Mouse (Mus musculus): ENCODE results near the gene Als2. TPM values are rescaled to one million over a fixed set of nuclear protein-coding genes. Genes with fewer than 3 reads are reported as not detected.

The Als2 gene
- polyA plus RNA-seq, 1 experiment: 5.8 TPM

GRCm38 (mm10) chr1:59212076-59212779 lies 24.8 kb downstream of the Als2 start:
- no peak for DNase-seq (ENCODE audit: low spot score)

GRCm38 (mm10) chr1:59211651-59212050 lies 25.4 kb downstream of the Als2 start:
- no peak for DNase-seq (ENCODE audit: low spot score)

DNA sequence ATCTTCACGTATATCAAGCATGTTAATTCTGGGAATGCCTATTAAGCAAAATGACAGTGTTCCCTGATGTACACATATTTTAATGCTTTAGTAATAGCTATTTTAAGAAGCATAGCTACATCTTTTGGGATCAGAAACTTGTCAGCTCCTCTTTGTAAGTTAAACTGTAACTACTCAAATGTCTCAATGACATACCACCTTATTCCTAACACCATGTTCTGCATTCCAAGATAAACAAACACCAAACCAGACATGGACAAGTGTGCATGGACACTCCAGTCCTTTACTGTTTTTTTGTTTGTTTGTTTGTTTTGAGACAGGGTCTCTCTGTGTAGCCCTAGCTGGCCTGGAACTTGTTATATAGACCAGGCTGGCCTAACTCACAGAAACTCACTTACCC lies 28.7 kb downstream of the Als2 start:
- no peak for DNase-seq (ENCODE audit: low spot score)

DNA sequence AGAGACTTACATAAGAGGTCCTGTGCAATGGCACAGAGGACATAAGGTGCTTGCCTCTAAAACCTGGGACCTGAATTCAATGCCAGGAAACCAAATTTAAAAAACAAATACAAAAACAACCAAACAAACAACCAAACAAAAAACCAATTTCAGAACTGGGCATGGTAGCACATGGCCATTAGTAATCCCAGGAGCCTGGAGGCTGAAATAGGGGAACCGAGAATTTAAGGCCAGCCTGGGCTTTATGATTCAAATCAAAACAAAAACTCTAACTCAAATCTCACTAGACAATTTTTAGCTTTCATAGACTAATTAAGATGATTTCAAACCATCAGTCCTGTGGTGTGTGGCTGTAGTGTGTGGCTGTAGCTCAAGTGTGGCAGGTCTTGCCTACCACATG lies 32.5 kb downstream of the Als2 start:
- DNase-seq (ENCODE audit: low spot score): no peak

DNA sequence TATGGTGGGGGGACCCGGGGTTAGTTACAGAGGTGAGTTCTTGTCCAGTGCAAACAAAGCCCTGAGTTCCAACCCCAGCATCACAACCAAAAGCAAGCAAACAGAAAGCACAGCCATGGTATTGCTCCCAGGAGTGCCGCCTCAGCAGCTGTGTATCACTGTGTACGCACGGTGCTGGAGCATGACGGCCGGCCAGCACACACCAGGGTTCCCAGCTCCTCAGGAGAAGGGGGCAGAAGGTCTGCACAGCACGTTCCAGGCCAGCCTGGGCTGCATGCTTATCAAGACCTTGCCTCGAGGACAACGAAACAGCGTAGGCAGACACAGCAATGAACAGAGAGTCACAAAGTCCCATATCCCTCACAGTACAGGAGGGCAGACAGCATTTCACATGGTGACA lies 34.7 kb downstream of the Als2 start:
- no peak for DNase-seq (ENCODE audit: low spot score)

DNA sequence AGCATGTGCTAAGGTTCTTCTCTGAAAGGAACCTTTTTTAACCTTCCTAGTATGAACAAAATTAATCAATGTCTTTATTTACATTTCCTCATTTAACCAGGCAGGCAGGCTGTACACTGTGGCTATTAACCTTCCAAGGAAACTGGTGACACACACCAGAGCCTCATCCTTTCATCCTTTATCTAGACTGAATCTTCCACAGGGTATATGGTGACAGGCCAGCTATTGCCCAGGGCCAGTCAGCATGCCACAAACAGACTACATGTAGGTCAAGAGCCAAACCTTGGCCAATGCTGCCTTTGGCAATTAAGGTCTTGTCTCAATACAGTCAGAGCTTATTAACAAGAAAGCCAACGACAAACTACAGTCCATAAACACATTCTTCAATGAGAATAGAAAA lies 35.5 kb downstream of the Als2 start:
- DNase-seq (ENCODE audit: low spot score): no peak

DNA sequence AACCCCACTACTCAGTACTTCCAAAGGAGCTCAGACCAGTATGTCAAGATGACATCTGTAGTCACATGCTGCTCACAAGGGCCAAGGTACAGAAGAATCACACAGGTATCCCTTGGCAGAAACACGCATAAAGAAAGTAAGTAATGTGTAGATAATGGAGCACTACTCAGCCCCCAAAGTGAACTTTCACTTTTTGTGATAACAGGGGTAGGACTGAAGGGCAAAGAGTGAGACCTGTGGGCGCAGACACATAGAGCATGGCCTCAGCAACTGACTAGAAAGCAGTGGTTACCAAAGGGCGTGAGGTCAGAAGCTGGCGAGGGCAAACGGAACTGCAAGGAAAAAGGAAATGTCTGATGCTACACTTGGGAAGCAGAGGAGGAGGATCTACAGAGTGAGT lies 36.1 kb downstream of the Als2 start:
- no peak for DNase-seq (ENCODE audit: low spot score)

DNA sequence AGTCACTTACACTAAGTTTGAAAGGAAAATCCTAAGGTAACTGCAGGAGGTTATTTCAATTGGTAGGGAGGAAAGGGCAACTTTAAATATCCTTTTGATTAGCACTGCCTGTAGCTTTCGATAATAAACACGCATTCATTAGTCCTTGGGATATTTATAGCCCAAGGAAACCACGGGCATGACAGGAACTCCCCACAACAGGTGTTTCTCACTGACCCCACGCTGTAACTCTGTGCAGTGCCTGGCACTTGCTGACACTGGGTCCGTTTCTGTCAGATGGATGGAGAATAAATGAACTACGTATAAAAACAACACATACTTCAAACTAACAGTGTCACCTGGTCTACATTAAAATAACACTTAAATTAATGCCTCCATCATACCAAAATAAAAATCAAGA lies 42.1 kb downstream of the Als2 start:
- no peak for DNase-seq (ENCODE audit: low spot score)

DNA sequence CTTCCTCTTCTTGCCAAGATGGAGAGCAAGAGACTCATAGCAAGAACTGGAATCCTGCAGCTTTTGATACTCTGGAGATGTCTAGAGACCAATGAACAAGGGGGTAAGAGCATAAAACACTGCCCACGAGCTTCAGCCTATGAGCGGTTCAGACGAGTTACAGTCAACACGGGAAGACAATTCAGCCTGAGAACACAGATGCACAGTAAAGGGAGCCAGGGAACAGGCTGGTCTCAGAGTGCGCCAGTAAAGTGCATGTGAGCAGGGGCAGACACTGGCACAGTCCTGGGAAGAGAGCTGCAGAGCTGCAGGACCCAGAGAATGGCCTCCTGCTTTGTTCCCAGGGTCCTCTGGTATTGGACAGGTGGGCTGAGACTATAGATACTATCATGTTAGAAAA lies 49.2 kb downstream of the Als2 start:
- DNase-seq (ENCODE audit: low spot score): no peak

DNA sequence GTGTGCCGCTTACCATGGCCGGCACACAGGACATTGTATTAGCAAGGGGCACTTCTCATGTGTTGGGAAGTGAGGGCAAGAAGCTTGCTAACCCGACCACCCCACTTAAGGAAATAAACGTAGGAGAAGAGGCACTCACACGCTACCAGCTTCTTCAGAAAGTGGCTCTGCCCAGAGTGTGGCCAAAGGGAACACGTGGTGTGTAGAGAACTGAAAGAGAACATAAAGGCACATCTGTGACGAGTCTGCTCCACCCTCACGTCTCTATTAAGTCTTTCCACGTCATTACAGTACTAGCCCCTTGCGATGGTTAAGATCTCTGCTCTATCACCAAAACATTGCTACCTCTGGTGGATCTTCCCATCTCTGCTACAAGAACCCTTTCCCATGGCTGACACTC lies 50.7 kb downstream of the Als2 start:
- DNase-seq (ENCODE audit: low spot score): no peak

- DNase-seq (ENCODE audit: low spot score): no peak
Measured at GRCm38 (mm10) chr1:59185410-59185809, 51.6 kb downstream of the Als2 start.

DNA sequence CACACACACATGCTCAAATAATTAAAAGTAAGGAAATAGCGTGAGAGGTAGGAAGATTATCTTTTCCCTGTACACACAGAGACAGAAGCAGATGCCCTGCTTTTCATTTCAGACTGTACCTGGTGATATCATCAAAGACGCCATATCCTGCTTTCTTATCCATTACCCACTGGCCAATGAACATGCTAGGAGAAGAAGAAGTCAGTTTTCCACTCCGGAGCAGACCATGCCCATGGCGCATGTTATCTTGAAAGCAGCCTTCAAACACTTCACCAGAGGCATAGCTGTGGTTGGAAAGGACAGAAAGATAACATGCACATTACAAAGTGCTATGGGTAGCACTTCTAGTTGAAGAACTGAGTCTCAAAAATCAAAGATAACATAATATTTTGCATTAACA lies 54.0 kb downstream of the Als2 start:
- DNase-seq (ENCODE audit: low spot score): no peak

DNA sequence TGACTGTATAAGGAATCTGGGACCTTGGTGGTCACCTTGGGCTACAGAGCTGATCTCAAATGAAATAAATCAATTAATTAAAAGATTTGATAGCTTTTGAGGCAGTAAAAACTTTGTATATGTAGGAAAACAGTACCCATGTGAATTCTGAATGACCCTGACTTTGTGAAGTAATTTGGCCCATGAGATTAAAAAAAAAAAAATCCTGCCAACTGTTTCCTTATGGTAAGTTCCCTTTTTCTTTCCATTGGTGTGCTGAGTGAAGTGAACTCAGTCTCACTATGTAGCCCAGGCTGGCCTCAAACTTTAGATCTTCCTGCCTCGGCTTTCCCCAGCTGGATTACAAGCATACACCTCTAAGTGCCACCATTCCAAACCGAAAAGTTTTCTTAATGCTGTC lies 54.7 kb downstream of the Als2 start:
- DNase-seq (ENCODE audit: low spot score): no peak

DNA sequence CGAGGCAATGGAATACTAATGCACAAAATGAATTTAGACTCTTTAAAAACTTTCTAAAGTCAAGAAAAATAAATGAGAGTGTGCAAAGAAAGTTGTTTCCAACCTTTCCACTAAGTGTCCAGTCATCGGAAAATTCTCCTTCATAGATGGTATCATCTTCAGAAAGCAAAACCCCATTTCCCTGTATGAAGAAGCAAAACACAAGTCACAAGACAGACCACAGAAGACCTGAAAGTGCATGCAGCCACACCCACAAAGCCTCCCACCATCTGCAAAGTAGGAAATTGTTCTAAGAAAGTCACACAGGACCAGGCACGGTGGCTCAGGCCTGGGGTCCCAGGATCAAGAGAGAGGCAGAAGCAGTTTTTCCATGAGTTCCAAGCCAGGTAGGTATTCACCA lies 57.0 kb downstream of the Als2 start:
- no peak for DNase-seq (ENCODE audit: low spot score)

GRCm38 (mm10) chr1:59178401-59178800 lies 58.6 kb downstream of the Als2 start:
- no peak for DNase-seq (ENCODE audit: low spot score)

DNA sequence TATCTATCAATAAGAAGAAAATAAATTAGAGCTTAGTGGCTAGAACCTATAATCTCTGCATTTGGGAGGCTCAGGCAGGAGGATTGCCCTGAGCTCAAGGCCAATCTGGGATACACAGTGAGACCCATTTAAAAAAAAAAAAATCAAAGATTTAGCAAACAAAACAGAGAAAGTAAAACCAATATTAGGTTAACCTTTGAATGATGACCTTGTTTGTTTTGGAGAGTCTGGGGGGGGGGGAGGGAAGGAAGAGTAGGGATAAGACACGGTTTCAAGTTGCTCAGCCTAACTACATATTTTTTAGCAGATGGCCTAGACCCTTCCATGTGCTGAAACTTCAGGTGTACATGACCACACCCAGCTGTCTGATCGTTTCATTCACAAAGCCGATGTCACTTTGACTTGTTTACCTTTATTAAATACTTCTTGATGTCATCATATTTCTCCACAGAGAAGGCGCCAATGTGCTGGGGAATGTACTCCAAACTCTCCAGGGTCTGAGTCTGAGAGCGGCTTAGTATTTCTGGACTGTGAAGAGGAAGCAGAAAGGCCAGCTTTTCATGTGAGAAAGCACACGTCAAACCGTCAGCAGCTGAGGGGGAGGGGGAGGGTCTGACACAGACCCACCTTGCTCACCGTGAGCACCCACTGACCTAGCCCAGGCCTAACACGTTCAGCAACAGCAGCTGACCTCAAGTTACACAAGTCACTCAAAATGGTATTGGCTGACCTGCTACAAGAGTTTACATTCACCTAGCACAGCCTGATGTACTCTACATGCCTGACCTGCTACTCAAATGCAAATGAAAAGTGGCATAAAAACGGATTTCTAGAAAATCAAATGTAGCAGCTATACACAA lies 62.3 kb downstream of the Als2 start:
- no peak for DNase-seq (ENCODE audit: low spot score)

DNA sequence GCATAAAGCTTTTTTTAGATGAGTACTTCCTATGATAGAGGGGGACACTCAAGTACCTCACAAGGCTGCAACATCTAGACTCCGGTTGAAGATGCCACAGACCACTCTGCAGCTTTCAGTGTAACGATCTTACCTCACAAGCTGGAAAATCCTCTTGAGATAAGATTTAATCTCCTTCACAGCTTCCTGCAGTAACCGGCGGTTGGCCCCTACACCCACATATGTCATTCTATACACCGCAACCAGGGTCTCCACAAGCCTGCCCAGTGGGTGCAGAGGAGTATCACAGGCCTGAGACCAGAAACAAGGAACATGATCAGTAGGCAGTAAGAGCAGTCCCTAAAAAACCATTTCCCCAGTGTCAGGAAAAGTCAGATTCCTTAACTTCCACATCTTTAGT lies 64.0 kb downstream of the Als2 start:
- no peak for DNase-seq (ENCODE audit: low spot score)

DNA sequence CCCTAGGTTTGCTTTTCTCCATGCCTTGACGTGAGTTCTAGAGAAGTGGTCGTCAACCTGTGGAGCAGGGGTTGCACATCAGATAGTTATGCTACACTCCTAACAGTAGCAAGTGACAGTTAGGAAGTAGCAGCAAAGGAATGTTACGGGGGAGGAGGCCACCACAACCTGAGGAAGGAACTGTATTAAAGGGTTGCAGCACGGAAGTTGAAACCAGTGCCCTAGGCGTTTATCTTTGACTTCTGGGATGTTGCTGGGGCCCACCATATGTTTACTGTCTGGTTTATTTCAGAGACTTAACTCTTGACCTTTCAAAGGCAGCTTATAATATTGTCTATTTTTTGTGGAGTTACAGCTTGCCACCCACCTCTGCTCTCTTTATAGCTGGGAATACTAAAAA lies 65.2 kb downstream of the Als2 start:
- no peak for DNase-seq (ENCODE audit: low spot score)

- DNase-seq (ENCODE audit: low spot score): no peak
Measured at GRCm38 (mm10) chr1:59170290-59170689, 66.7 kb downstream of the Als2 start.

GRCm38 (mm10) chr1:59169586-59169985 lies 67.4 kb downstream of the Als2 start:
- no peak for DNase-seq (ENCODE audit: low spot score)

- no peak for DNase-seq (ENCODE audit: low spot score)
Measured at GRCm38 (mm10) chr1:59168556-59168955, 68.5 kb downstream of the Als2 start.

GRCm38 (mm10) chr1:59167654-59168425 lies 69.2 kb downstream of the Als2 start:
- DNase-seq (ENCODE audit: low spot score): no peak

All from urinary bladder, adult 2 months (tissue).